Mouse (Mus musculus) intestine, embryonic 15.5 days (tissue): Measurements from ENCODE around the gene Cyp2d22. TPM values are rescaled to one million over a fixed set of nuclear protein-coding genes. Genes with fewer than 3 reads are reported as not detected.

Experiments used
- ATAC-seq: fragments of 200-750 bp; cut with Nextera tagmentation; 2 replicates; pipeline ENCODE4 v1.8.0; 2017; ENCODE audit warnings: moderate TSS enrichment, moderate library complexity
- H3K27ac ChIP-seq: fragments of 300-500 bp; sonication (generic); 2 replicates; pipeline ENCODE4 v1.5.1; 2015; ENCODE audit warnings: mild to moderate bottlenecking, inconsistent platforms
- H3K27me3 ChIP-seq: fragments of 300-500 bp; sonication (generic); replicated peaks from 2 replicates; pipeline ENCODE4 v1.6.1; 2015; ENCODE audit warnings: inconsistent platforms
- H3K36me3 ChIP-seq: fragments of 300-500 bp; sonication (generic); 2 replicates; pipeline ENCODE4 v1.6.1; 2015; ENCODE audit warnings: inconsistent platforms
- H3K4me1 ChIP-seq: fragments of 300-500 bp; sonication (generic); replicated peaks from 2 replicates; pipeline ENCODE4 v1.6.1; 2015; ENCODE audit warnings: inconsistent platforms
- H3K4me2 ChIP-seq: fragments of 300-500 bp; sonication (generic); replicated peaks from 2 replicates; pipeline ENCODE4 v1.6.1; 2015; ENCODE audit warnings: mild to moderate bottlenecking, inconsistent platforms
- H3K4me3 ChIP-seq: fragments of 300-500 bp; sonication (generic); replicated peaks from 2 replicates; pipeline ENCODE4 v1.5.1; 2015; ENCODE audit warnings: inconsistent platforms
- H3K9ac ChIP-seq: fragments of 300-500 bp; sonication (generic); 2 replicates; pipeline ENCODE4 v1.6.1; 2015; ENCODE audit warnings: inconsistent platforms
- H3K9me3 ChIP-seq: fragments of 300-500 bp; sonication (generic); 2 replicates; pipeline ENCODE4 v1.6.1; 2016; ENCODE audit warnings: inconsistent platforms
- WGBS: fragments of 180-500 bp; shearing (Covaris S2); methylation state at CpG from one replicate; pipeline ENCODE4 v1.1.7; 2015; 5-methylcytosine and 5-hydroxymethylcytosine counted together
- polyA plus RNA-seq: library from polyadenylated mRNA; unstranded; fragments of >200 nt; fragmentation: Nextera tagmentation; extraction: Ambion mirVana; gene quantifications from 2 replicates; pipeline ENCODE4 v1.2.1, GENCODE M21; 2015

Cyp2d22 gene
- polyA plus RNA-seq, 1 experiment from 2014 or later = 9.0 TPM

DNA sequence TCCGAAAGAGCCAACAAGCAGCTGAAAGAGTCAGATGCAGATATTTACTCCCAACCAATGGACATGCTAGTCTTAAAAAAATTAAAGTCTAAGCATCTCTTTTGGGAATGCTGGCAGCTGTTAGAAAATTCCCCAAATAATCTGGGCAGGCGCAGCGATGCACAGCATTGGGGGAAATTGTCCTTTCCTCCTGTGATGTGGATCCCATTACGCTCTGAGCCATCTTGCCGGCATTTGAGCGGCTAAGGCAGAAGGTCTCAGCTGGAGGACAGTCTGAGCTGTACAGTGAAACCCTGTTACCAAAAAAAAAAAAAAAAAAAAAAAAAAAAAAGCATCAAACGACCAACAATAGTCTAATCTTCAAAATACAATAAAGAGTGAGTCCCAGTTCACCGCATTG lies 57.9 kb downstream of the Cyp2d22 start:
- Histone ChIP-seq H3K4me3 (no peak overlapping the region), H3K4me2 (no peak overlapping the region), H3K36me3 (no peaks in the 10 kb centered on the region), H3K9me3 (no peaks in the 10 kb centered on the region), H3K4me1 (0 out of 2 replicates have a peak, but pooled peaks cover 3% of the 10 kb centered on the region), H3K9ac (no peak overlapping the region), H3K27me3 (no peaks in the 10 kb centered on the region), H3K27ac (no peak overlapping the region)
- WGBS = 71% methylated on average over 8 of the region's 8 CpGs
- no peak for ATAC-seq

Other genes with a start within 250 kb of the Cyp2d22 start
- gene Srebf2, start 233.1 kb downstream of the Cyp2d22 start, polyA plus RNA-seq = 163 and 172 TPM in 2 replicates
- gene Shisa8, start 167.4 kb downstream of the Cyp2d22 start, polyA plus RNA-seq = 0.10 and 0.15 TPM in 2 replicates
- gene Tnfrsf13c, start 155.9 kb downstream of the Cyp2d22 start, polyA plus RNA-seq = 0.25 TPM in 1 of 2 replicates, not detected in the other
- gene Cenpm, start 135.5 kb downstream of the Cyp2d22 start, polyA plus RNA-seq = 46.0 and 49.1 TPM in 2 replicates
- gene 1500009C09Rik, start 127.9 kb downstream of the Cyp2d22 start, polyA plus RNA-seq = 0.13 TPM in 1 of 2 replicates, not detected in the other
- 8.6 and 10.2 TPM in 2 replicates for gene Sept3, start 105.4 kb downstream of the Cyp2d22 start, polyA plus RNA-seq
- gene Wbp2nl, start 81.3 kb downstream of the Cyp2d22 start, polyA plus RNA-seq = 0.11 and 0.13 TPM in 2 replicates
- gene Naga, start 41.3 kb downstream of the Cyp2d22 start, polyA plus RNA-seq = 144 and 176 TPM in 2 replicates
- gene Pheta2, start 41.3 kb downstream of the Cyp2d22 start, polyA plus RNA-seq = 13.1 and 13.4 TPM in 2 replicates
- gene Smdt1, start 41.3 kb downstream of the Cyp2d22 start, polyA plus RNA-seq = 277 and 308 TPM in 2 replicates
- 502 and 513 TPM in 2 replicates for gene Ndufa6, start 25.9 kb downstream of the Cyp2d22 start, polyA plus RNA-seq
- gene Cyp2d11, start 13.8 kb upstream of the Cyp2d22 start, polyA plus RNA-seq = not detected in 2 replicates
- 0.83 and 1.0 TPM in 2 replicates for gene Cyp2d10, start 26.9 kb upstream of the Cyp2d22 start, polyA plus RNA-seq
- 0.19 and 0.30 TPM in 2 replicates for gene Cyp2d9, start 53.2 kb upstream of the Cyp2d22 start, polyA plus RNA-seq
- gene Cyp2d12, start 174.8 kb upstream of the Cyp2d22 start, polyA plus RNA-seq = not detected in 2 replicates
- not detected in 2 replicates for gene Cyp2d34, start 240.7 kb upstream of the Cyp2d22 start, polyA plus RNA-seq